Mouse (Mus musculus) layer of hippocampus, adult 11-12 months (tissue): ENCODE measurements around the gene Pla1a.

Experiments
- DNase-seq: peaks from one replicate; pipeline ENCODE4 v3.0.0; 2022; ENCODE audit warnings: low spot score

The Pla1a gene

DNA sequence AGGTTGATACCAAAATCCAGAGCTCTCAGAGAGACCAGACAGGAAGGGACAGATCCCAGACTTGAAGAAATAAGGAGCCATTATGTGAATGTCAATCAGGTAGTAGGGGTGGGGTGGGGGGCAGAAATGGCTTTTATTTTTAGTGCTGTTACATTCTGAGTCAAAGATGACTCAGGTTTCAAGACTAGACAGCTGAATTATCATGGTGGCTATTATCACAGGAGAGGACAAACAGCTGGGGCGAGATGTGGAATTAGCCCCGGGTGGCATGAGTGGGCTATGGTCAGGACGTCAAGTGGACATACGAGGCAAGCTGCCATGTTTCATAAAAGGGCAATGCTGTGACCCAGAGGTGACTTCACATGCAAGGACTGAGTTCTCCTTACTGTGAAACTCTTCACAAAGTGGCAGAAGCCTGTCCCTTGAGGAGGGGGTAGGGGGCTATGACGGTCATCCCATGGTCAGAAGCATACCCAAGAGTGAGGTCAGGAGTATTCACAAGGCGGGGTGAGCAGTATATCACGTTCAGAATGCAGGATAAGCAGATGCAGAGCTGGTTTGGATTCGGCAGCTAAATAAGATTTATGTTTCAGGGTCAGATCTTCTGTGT lies 43.6 kb downstream of the Pla1a start:
- DNase-seq: no peak

DNA sequence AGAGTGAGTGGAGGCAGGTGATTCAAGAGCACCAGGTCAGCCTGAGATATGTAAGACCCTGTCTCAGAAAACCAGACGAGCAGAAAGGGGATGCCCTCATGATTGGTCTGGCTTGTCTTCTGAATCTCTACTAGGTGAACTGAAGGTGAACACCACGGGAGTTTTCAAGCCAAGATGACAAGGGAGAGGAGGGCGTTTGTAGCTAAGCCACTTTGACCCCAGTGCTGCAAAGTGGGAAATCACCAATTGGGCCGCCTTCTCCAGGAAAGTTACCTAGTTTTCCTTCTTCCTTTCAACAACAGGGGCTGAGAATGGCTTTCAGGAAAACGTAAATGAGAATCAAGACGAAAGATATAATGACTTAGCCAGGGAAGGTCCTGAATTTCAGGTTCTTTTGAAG lies 44.2 kb downstream of the Pla1a start:
- no peak for DNase-seq

DNA sequence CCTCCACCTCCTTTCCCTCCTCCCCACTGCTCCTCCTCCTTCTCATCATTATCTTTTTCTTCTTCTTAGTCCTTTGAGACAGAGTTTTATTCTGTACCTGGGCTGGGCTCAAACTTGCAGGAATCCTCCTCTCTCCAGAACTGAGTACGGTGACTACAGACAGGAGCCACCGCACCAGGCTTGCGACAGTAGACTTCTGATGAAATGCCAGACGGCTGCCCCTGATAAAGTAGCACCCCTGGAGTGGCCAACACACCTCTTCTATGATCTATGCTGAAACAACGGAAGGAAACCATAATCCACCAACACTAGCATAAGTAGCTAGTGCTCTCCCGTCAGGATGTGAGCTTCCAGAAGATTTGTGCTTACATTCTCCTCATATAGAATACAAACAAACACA lies 45.6 kb downstream of the Pla1a start:
- DNase-seq: no peak

GRCm38 (mm10) chr16:38385700-38386099 lies 47.2 kb downstream of the Pla1a start:
- no peak for DNase-seq

DNA sequence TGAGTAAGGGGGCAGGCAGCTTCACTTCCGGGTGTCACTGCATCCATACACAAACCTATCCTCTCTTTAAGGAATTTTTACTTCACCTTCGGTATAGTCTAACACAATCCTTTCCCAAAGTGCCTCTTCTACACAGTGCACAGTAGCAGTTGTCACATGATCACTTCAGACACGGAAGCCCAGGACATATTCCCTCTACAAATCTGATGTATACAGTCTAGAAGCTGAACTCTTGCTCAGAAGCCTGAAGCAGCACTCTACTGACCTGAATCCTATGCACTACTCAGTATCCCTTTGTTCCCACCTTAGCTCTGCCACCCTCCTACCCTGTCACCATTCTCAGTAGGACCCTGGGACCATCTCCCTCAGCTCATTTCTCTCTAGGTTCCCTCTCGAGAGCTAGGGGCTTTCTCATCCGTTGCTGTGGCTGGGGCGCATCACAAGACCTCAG lies 47.7 kb downstream of the Pla1a start:
- no peak for DNase-seq

DNA sequence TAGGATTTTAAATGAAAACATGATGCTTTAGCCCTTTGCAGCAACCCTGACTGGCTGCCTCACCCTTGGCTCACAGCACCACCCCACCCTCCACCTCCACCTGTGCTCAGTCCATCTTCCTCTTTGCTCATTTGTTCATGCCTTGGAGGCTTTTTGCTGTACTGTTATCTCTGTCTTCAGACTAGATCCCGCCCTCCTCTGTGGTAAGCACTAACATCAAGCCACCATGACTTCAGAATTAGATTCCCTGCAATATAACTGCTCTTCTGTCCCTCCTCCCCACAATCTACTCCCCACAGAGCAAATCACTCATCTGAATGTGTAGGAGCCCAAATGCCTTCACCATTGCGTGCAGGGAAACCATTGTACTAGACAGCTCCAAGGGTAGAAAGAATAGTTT lies 49.3 kb downstream of the Pla1a start:
- DNase-seq: no peak

- no peak for DNase-seq
Observed at GRCm38 (mm10) chr16:38379926-38380325, 53.0 kb downstream of the Pla1a start.

- no peak for DNase-seq
Observed at GRCm38 (mm10) chr16:38379493-38379892, 53.5 kb downstream of the Pla1a start.

DNA sequence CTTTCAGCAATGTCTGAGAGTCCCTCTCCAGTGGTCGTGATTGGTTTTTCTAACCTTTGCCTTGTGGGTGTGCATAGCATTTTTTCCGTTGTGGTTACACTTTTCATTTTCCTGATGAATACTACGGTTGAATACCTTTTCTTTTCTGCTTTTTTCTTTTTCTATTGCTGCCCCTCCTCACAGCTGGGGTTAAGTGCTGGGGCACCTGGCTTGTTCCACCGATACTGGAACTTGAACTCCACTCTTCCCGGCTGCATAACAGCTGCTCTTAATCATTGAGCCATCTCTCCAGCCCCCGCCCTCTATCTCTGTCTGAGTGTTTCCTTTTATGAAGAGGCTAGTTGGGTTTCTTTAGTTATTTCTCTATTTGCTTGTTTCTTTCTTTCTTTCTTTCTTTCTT lies 53.9 kb downstream of the Pla1a start:
- DNase-seq: no peak

- DNase-seq: no peak
Observed at GRCm38 (mm10) chr16:38378591-38378990, 54.4 kb downstream of the Pla1a start.

DNA sequence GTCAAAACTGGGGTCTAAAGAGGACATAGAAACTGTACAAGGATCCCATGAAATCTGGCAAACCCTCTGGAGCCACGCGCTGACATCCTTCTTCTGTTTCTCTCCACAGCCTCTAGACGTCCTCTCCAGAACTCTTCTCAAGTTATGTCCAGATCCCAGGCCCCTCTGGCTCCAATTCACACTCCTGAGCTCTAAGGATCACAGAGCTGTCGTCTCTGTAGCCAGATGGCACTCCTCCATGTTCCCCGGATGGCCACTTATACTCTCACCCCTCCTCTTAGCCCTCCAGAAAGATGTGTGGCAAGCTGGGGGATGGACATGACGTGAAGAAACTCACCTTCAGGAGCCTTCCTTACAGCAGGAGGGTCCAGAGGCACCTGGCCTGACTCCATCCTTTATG lies 55.4 kb downstream of the Pla1a start:
- DNase-seq: no peak

GRCm38 (mm10) chr16:38376841-38377249 lies 56.1 kb downstream of the Pla1a start:
- no peak for DNase-seq

DNA sequence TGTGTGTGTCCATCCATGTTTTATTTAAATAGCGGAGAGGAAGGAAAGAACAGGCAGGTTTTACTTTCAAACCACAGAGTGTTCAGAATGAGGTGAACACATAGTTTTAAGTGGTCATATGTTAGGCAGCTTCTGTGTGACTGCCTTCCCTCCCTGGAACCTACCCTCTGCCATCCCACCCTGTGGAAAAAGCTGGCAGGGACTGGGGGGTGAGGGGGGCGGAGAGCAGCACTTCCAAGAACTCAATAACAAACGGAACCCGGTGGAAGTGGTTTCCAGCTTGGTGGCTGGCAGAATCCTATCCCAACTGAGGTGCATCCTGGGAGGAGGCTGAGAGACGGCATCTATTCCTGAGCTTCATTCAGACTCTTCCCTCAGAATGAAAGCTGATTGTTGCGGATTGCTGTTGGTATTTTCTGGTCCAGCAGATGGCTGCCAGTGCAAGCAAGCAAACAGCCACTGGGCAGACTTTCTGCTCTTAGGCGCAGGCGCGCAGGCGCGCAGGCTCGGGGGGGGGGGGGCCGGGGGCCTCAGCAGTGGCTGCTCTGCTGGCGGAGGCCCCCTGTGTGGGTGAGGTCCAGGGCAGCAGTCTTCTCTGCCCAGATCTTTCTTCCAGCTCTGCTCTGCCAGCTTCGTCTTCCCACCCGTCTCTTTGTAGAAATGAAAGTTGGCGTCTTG lies 56.6 kb downstream of the Pla1a start:
- DNase-seq: peak; percentile 61

DNA sequence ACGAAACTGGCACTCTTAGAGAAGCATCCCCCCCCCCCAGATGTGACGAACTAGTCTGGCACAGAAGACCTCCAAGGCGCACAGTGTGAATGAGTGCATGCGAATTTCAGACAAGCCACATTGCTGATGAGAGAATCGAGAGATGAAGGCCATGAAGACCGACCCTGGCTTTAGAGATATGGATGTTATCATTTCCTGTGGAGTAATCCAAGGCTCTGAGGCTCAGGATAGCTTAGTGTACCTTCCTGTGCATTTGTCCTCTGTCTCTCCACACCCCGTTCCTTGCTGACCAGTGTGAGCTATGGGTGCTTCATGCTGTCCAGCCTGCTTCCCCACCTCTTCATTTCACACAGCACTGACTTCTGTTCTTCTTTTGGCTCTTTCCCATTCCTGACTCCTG lies 57.8 kb downstream of the Pla1a start:
- DNase-seq: no peak

- no peak for DNase-seq
Observed at GRCm38 (mm10) chr16:38374379-38375140, 58.4 kb downstream of the Pla1a start.

DNA sequence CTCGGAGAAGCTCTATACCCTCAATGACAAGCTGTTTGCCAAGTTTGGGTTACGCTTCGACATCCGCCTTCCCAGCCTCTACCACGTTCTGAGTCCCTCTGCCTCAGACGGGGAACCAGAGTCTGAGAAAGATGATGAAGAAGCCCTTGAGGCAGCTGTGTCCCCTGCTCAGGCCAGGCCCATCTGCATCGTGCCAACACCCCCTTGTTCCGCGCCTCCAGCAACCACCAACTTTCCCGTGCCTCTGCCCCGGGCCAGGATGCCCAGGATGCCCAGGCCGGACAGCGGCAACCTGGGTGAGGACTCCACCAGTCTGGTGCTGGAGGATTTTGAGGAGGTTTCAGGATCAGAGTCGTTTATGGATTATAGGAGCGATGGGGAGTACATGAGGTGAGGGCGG lies 59.0 kb downstream of the Pla1a start:
- no peak for DNase-seq

DNA sequence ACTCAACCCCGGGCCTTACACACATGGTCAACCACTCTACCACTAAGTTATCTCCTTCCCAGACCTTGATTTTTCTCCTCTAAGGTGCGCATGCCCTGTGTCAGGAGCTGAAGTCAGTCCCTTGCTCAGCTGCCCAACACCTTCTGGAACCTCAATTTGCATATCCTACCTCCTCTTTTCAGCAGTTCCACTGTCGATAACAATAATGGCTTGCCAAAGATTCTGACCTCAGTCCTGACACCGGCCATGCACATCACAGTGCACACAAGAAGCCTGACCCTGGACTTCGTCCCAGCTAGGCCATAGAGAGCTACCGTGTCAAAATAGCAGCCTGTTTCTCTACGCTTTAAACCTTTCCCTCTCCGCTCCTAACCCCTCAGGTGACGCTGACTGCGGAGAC lies 59.5 kb downstream of the Pla1a start:
- no peak for DNase-seq

GRCm38 (mm10) chr16:38372876-38373275 lies 60.1 kb downstream of the Pla1a start:
- DNase-seq: no peak

DNA sequence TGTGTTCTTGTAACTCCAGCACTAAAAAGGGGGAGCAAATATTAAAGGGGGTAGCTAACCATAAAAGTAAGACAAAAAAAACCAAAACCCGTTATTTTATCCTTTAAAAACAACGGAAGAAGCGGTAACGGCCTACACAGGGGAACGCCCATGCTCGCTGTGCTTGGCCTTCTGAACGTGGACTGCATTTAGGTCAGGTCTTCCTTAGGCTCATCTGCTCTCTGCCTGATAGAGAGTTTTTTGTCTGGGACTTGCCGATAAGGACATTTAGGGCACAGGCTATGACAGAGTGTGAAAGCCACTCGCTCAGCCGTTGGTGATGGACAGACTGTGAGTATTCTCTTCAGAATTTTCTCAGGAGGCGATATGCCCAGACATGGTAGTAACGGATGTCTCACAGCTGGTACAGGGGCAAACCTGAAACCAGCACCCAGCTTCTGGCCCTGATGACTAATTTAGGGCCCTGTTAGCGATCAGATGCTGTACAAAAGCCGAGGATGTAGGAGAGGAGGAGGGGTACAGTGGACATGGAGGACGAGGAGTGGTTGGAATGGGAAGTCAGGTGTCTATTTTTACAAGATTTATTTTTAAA lies 61.1 kb downstream of the Pla1a start:
- DNase-seq: no peak

DNA sequence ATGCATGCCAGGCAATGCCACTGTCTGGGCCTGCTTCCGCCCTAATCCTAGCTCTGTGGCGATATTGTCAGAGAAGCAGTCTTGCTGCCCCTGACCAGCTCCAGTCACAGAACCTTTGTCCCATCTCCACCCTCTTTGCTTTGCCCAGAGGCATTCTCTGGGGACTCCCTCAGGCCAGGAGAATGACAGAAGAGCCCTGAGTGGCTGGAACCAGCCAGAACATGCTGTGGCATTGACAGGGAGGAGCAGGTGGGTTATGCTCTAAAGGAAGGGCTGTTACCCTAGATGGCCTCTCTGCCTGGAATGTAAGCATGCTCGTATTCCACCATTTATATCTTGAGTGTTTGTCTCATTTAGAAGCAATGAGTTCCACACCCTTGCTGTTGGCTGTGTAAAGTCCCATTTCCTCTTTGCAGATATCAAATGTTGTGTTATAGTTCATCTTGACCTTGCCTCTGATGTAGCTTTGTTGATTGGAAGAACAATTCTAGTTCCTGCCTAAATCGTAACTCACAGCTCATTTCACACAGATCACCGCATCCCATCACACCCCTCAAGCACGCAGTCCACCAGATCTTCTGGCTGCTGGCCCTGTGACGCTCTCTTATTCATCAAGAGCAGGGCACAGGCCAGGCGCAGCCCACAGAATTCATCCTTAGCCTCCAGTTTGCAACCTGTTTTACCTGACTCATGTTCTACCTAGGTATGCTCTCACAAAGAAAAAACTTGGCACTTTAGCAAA lies 62.1 kb downstream of the Pla1a start:
- no peak for DNase-seq

- no peak for DNase-seq
Observed at GRCm38 (mm10) chr16:38369992-38370484, 62.9 kb downstream of the Pla1a start.

DNA sequence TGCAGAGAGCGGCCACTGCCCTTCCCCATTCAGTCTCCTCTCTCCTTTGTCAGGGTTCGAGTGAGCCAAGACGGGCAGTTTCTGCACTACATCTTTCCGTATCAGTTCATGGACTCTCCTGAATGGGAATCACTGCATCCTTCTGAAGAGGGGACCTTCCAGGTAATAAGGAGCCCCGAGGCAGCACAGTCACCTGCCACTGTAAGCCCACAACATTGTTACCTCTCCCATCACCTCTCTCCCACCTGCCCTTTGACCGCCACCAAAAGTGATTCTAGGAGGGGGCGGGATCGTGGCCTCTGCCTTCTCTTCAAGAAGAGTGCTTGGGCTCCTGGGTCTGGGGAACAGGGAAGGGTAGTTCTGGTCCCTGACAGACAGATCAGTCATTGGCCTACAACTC lies 63.5 kb downstream of the Pla1a start:
- no peak for DNase-seq
